Mouse (Mus musculus) forebrain, embryonic 13.5 days (tissue): ENCODE measurements around the gene Cdh1. TPM values are rescaled to one million over a fixed set of nuclear protein-coding genes. Genes with fewer than 3 reads are reported as not detected.
"Not testable (repeated sequence)": the region's sequence is repeated elsewhere in the genome, so short reads cannot be mapped to it uniquely, and the experiment has no call there.

Source experiments
- ATAC-seq: fragments of 200-750 bp; cut with Nextera tagmentation; 2 replicates; pipeline ENCODE4 v1.8.0; 2017
- H3K27ac ChIP-seq: fragments of 300-500 bp; sonication (generic); 2 replicates; pipeline ENCODE4 v1.5.1; 2015; ENCODE audit warnings: inconsistent platforms, mild to moderate bottlenecking, moderate library complexity
- H3K27me3 ChIP-seq: fragments of 300-500 bp; sonication (generic); 2 replicates; pipeline ENCODE4 v1.6.1; 2015; ENCODE audit warnings: mild to moderate bottlenecking, inconsistent platforms
- H3K36me3 ChIP-seq: fragments of 300-500 bp; sonication (generic); 2 replicates; pipeline ENCODE4 v1.6.1; 2015; ENCODE audit warnings: mild to moderate bottlenecking, inconsistent platforms; ENCODE audit not compliant: poor library complexity, severe bottlenecking
- H3K4me1 ChIP-seq: fragments of 300-500 bp; sonication (generic); 2 replicates; pipeline ENCODE4 v1.6.1; 2015; ENCODE audit warnings: inconsistent platforms
- H3K4me2 ChIP-seq: fragments of 300-500 bp; sonication (generic); 2 replicates; pipeline ENCODE4 v1.6.1; 2015; ENCODE audit warnings: inconsistent platforms, mild to moderate bottlenecking, moderate library complexity
- H3K4me3 ChIP-seq: fragments of 300-500 bp; sonication (generic); 2 replicates; pipeline ENCODE4 v1.5.1; 2015; ENCODE audit warnings: mild to moderate bottlenecking, inconsistent platforms
- H3K9ac ChIP-seq: fragments of 300-500 bp; sonication (generic); 2 replicates; pipeline ENCODE4 v1.6.1; 2015; ENCODE audit warnings: mild to moderate bottlenecking, inconsistent platforms
- H3K9me3 ChIP-seq: fragments of 300-500 bp; sonication (generic); replicated peaks from 2 replicates; pipeline ENCODE4 v1.6.1; 2016; ENCODE audit warnings: inconsistent platforms
- whole genome bisulfite sequencing: fragments of 180-500 bp; shearing (Covaris S2); methylation state at CpG from one replicate; pipeline ENCODE4 v1.1.7; 2015; 5-methylcytosine and 5-hydroxymethylcytosine counted together
- polyA plus RNA-seq: library from polyadenylated mRNA; unstranded; fragments of >200 nt; fragmentation: Nextera tagmentation; extraction: Ambion mirVana; gene quantifications from 2 replicates; pipeline ENCODE4 v1.2.1, GENCODE M21; 2015

Cdh1 gene
- polyA plus RNA-seq, 1 experiment from 2014 or later: 0.53 TPM

GRCm38 (mm10) chr8:106603933-106604332 lies 782 bp downstream of the Cdh1 start:
- H3K4me1 ChIP-seq: peaks cover 22% of the 10 kb centered on the region
- H3K4me2 ChIP-seq: peak overlapping the region; percentile 91
- H3K9me3 ChIP-seq: no peaks in the 10 kb centered on the region
- ATAC-seq: no peak
- H3K27ac ChIP-seq: no peak overlapping the region
- 2% methylated on average over 19 of the region's 19 CpGs for WGBS
- peak overlapping the region; percentile 49 for H3K4me3 ChIP-seq
- peaks cover 57% of the 10 kb centered on the region for H3K27me3 ChIP-seq
- no peaks in the 10 kb centered on the region for H3K36me3 ChIP-seq
- no peak overlapping the region; the same call in 1 of the 2 replicates for H3K9ac ChIP-seq

- Histone ChIP-seq H3K27ac (no peak overlapping the region), H3K9ac (no peak overlapping the region), H3K9me3 (no peaks in the 10 kb centered on the region), H3K27me3 (peaks cover 57% of the 10 kb centered on the region), H3K4me1 (peaks cover 16% of the 10 kb centered on the region), H3K36me3 (no peaks in the 10 kb centered on the region), H3K4me2 (no peak overlapping the region), H3K4me3 (no peak overlapping the region)
- 82% methylated on average over 7 of the region's 7 CpGs for WGBS
- no peak for ATAC-seq
Observed at GRCm38 (mm10) chr8:106605657-106606056, 2.5 kb downstream of the Cdh1 start.

- Histone ChIP-seq H3K9me3 (no peaks in the 10 kb centered on the region), H3K9ac (no peak overlapping the region), H3K4me2 (no peak overlapping the region), H3K36me3 (no peaks in the 10 kb centered on the region), H3K4me1 (peaks cover 16% of the 10 kb centered on the region), H3K27me3 (peaks cover 57% of the 10 kb centered on the region), H3K4me3 (no peak overlapping the region), H3K27ac (no peak overlapping the region)
- WGBS: 55% methylated on average over 4 of the region's 4 CpGs
- ATAC-seq: no peak
Observed at GRCm38 (mm10) chr8:106606121-106606520, 3.0 kb downstream of the Cdh1 start.

- 43% methylated on average over 13 of the region's 15 CpGs for WGBS
- peaks cover 16% of the 10 kb centered on the region for H3K4me1 ChIP-seq
- no peak overlapping the region for H3K27ac ChIP-seq
- H3K4me3 ChIP-seq: no peak overlapping the region
- no peak overlapping the region for H3K4me2 ChIP-seq
- H3K9ac ChIP-seq: no peak overlapping the region
- no peaks in the 10 kb centered on the region for H3K36me3 ChIP-seq
- no peak for ATAC-seq
- H3K9me3 ChIP-seq: no peaks in the 10 kb centered on the region
- peaks cover 55% of the 10 kb centered on the region for H3K27me3 ChIP-seq
Observed at GRCm38 (mm10) chr8:106606601-106607145, 3.5 kb downstream of the Cdh1 start.

- not testable (repeated sequence) for H3K4me3 ChIP-seq, ATAC-seq, H3K9ac ChIP-seq, H3K9me3 ChIP-seq, H3K27ac ChIP-seq, H3K36me3 ChIP-seq, H3K4me2 ChIP-seq
- WGBS: 90% methylated on average over 3 of the region's 4 CpGs
- peaks cover 15% of the 10 kb centered on the region for H3K4me1 ChIP-seq
- peaks cover 44% of the 10 kb centered on the region for H3K27me3 ChIP-seq
Observed at GRCm38 (mm10) chr8:106607783-106608182, 4.6 kb downstream of the Cdh1 start.

GRCm38 (mm10) chr8:106608425-106608824 lies 5.3 kb downstream of the Cdh1 start:
- H3K9me3 ChIP-seq: no peaks in the 10 kb centered on the region
- peaks cover 8% of the 10 kb centered on the region for H3K4me1 ChIP-seq
- peaks cover 38% of the 10 kb centered on the region for H3K27me3 ChIP-seq
- WGBS: 70% methylated on average over 3 of the region's 3 CpGs
- H3K27ac ChIP-seq: no peak overlapping the region
- no peak overlapping the region for H3K9ac ChIP-seq
- no peak overlapping the region for H3K4me2 ChIP-seq
- no peak for ATAC-seq
- no peak overlapping the region for H3K4me3 ChIP-seq
- no peaks in the 10 kb centered on the region for H3K36me3 ChIP-seq

GRCm38 (mm10) chr8:106609076-106609903 lies 6.1 kb downstream of the Cdh1 start:
- Histone ChIP-seq H3K4me1 (no peaks in the 10 kb centered on the region), H3K36me3 (no peaks in the 10 kb centered on the region), H3K9me3 (no peaks in the 10 kb centered on the region), H3K9ac (no peak overlapping the region), H3K27ac (no peak overlapping the region), H3K27me3 (peaks cover 31% of the 10 kb centered on the region), H3K4me3 (no peak overlapping the region), H3K4me2 (no peak overlapping the region)
- ATAC-seq: no peak
- WGBS: 79% methylated on average over 7 of the region's 7 CpGs

GRCm38 (mm10) chr8:106610958-106611640 lies 7.9 kb downstream of the Cdh1 start:
- no peak for ATAC-seq
- H3K9me3 ChIP-seq: no peaks in the 10 kb centered on the region
- no peak overlapping the region for H3K4me2 ChIP-seq
- WGBS: 72% methylated on average over 9 of the region's 9 CpGs
- no peak overlapping the region for H3K27ac ChIP-seq
- H3K4me3 ChIP-seq: no peak overlapping the region
- no peak overlapping the region for H3K9ac ChIP-seq
- H3K27me3 ChIP-seq: peaks cover 15% of the 10 kb centered on the region
- H3K36me3 ChIP-seq: no peaks in the 10 kb centered on the region
- H3K4me1 ChIP-seq: no peaks in the 10 kb centered on the region

- peaks cover 7% of the 10 kb centered on the region; the same call in 1 of the 2 replicates for H3K27me3 ChIP-seq
- H3K4me1 ChIP-seq: no peaks in the 10 kb centered on the region
- H3K4me3 ChIP-seq: no peak overlapping the region
- H3K9ac ChIP-seq: no peak overlapping the region
- H3K4me2 ChIP-seq: no peak overlapping the region
- WGBS: 74% methylated on average over 3 of the region's 3 CpGs
- H3K27ac ChIP-seq: no peak overlapping the region
- no peaks in the 10 kb centered on the region for H3K9me3 ChIP-seq
- H3K36me3 ChIP-seq: no peaks in the 10 kb centered on the region
- ATAC-seq: no peak
Observed at GRCm38 (mm10) chr8:106612047-106612446, 8.9 kb downstream of the Cdh1 start.

- H3K4me2 ChIP-seq: no peak overlapping the region
- H3K27me3 ChIP-seq: peaks cover 3% of the 10 kb centered on the region; the same call in 1 of the 2 replicates
- no peak overlapping the region for H3K4me3 ChIP-seq
- H3K4me1 ChIP-seq: peaks cover 5% of the 10 kb centered on the region
- no peak overlapping the region for H3K9ac ChIP-seq
- ATAC-seq: no peak
- no peaks in the 10 kb centered on the region for H3K36me3 ChIP-seq
- 71% methylated on average over 5 of the region's 5 CpGs for WGBS
- no peak overlapping the region for H3K27ac ChIP-seq
- H3K9me3 ChIP-seq: no peaks in the 10 kb centered on the region
Observed at GRCm38 (mm10) chr8:106614704-106615103, 11.6 kb downstream of the Cdh1 start.

GRCm38 (mm10) chr8:106615661-106616299 lies 12.6 kb downstream of the Cdh1 start:
- Histone ChIP-seq H3K27me3 (peaks cover 3% of the 10 kb centered on the region; the same call in 1 of the 2 replicates), H3K4me2 (no peak overlapping the region), H3K4me3 (no peak overlapping the region), H3K9me3 (no peaks in the 10 kb centered on the region), H3K27ac (no peak overlapping the region), H3K4me1 (peaks cover 6% of the 10 kb centered on the region), H3K36me3 (no peaks in the 10 kb centered on the region), H3K9ac (no peak overlapping the region)
- 72% methylated on average over 10 of the region's 10 CpGs for WGBS
- no peak for ATAC-seq

GRCm38 (mm10) chr8:106616679-106617078 lies 13.5 kb downstream of the Cdh1 start:
- no peak for ATAC-seq
- WGBS: 26% methylated on average over 4 of the region's 4 CpGs

More at GRCm38 (mm10) chr8:106616679-106617078, 13.5 kb downstream of the Cdh1 start:
- Histone ChIP-seq H3K9ac (no peak overlapping the region), H3K9me3 (no peaks in the 10 kb centered on the region), H3K4me1 (peaks cover 6% of the 10 kb centered on the region), H3K36me3 (no peaks in the 10 kb centered on the region), H3K4me2 (no peak overlapping the region), H3K27me3 (peaks cover 3% of the 10 kb centered on the region; the same call in 1 of the 2 replicates), H3K27ac (no peak overlapping the region), H3K4me3 (no peak overlapping the region)
